Mouse (Mus musculus) hindbrain, postnatal 0 days (tissue): ENCODE measurements around the gene Lag3. TPM values are rescaled to one million over a fixed set of nuclear protein-coding genes. Genes with fewer than 3 reads are reported as not detected.

Source experiments
- ATAC-seq: fragments of 200-750 bp; cut with Nextera tagmentation; 2 replicates; pipeline ENCODE4 v1.8.0; 2017; ENCODE audit warnings: mild to moderate bottlenecking, moderate TSS enrichment, moderate library complexity
- DNase-seq: peaks from one replicate; pipeline ENCODE4 v3.0.0-alpha.2; 2015; ENCODE audit warnings: low spot score
- H3K27ac ChIP-seq: fragments of 300-500 bp; sonication (generic); 2 replicates; pipeline ENCODE4 v1.5.1; 2014; ENCODE audit warnings: mild to moderate bottlenecking
- H3K27me3 ChIP-seq: fragments of 300-500 bp; sonication (generic); 2 replicates; pipeline ENCODE4 v1.6.1; 2014; ENCODE audit warnings: low read length, mixed read lengths; ENCODE audit not compliant: insufficient read depth
- H3K36me3 ChIP-seq: fragments of 300-500 bp; sonication (generic); 2 replicates; pipeline ENCODE4 v1.6.1; 2014; ENCODE audit warnings: low read length, mixed read lengths; ENCODE audit not compliant: insufficient read depth
- H3K4me1 ChIP-seq: fragments of 300-500 bp; sonication (generic); 2 replicates; pipeline ENCODE4 v1.6.1; 2014; ENCODE audit warnings: antibody characterized with exemption, low read length, mixed read lengths; ENCODE audit not compliant: insufficient read depth
- H3K4me2 ChIP-seq: fragments of 300-500 bp; sonication (generic); 2 replicates; pipeline ENCODE4 v1.6.1; 2014; ENCODE audit warnings: low read depth, mild to moderate bottlenecking, low read length, moderate library complexity, mixed read lengths
- H3K4me3 ChIP-seq: fragments of 300-500 bp; sonication (generic); 2 replicates; pipeline ENCODE4 v1.5.1; 2014; ENCODE audit warnings: low read length
- H3K9ac ChIP-seq: fragments of 300-500 bp; sonication (generic); replicated peaks from 2 replicates; pipeline ENCODE4 v1.6.1; 2014; ENCODE audit warnings: mild to moderate bottlenecking, low read length, moderate library complexity, mixed read lengths
- H3K9me3 ChIP-seq: fragments of 300-500 bp; sonication (generic); 2 replicates; pipeline ENCODE4 v1.6.1; 2016; ENCODE audit warnings: low read length, mixed read lengths
- CTCF ChIP-seq: IDR thresholded peaks from 2 replicates; pipeline ENCODE4 v1.5.1; 2016; ENCODE audit warnings: antibody characterized with exemption, control low read depth, low read depth
- WGBS: fragments of 180-500 bp; shearing (Covaris S2); extraction: QIAGEN DNeasy Blood & Tissue Kit; methylation state at CpG from one replicate; pipeline ENCODE4 v1.1.7; 2014; 5-methylcytosine and 5-hydroxymethylcytosine counted together
- polyA plus RNA-seq: library from polyadenylated mRNA; unstranded; fragments of >200 nt; fragmentation: Nextera tagmentation; extraction: Ambion mirVana; gene quantifications from 2 replicates; pipeline ENCODE4 v1.2.1, GENCODE M21; 2015
- total RNA-seq: library from RNA; depleted of rRNA; stranded (reverse); fragments of >200 nt; gene quantifications from 2 replicates; pipeline ENCODE4 v1.2.3, GENCODE M21; 2014

Gene Lag3
- total and polyA plus RNA-seq, 2 experiments from 2014 or later: 2.2 to 3.6 TPM

DNA sequence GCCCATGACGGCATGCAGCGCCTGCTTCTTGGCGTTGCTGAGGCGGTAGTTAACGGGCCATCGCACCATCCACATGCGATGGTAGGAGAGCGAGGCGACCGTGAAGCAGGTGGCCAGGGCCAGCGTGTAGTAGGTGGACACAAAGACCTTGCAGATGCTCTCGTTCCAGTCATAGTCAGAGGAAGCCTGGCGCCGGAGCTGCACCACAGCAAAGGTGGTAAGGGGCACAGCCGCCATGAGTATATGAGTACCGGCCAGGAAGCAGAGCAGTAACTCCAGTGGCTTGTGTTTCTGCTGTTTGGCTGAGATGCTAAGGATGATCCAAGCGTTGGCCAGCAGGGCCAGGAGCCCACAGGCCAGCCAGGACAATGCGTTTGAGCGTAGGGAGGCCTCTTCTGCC is 50.2 kb downstream of the Lag3 start:
- H3K27me3 ChIP-seq: no peaks in the 10 kb centered on the region
- no peaks in the 10 kb centered on the region for H3K36me3 ChIP-seq
- H3K27ac ChIP-seq: peak overlapping the region; percentile 97
- no peak for ATAC-seq
- peaks cover 38% of the 10 kb centered on the region for H3K4me1 ChIP-seq
- DNase-seq: peak; percentile 15
- H3K9me3 ChIP-seq: no peaks in the 10 kb centered on the region
- TF ChIP-seq CTCF: no peak
- H3K4me2 ChIP-seq: peak overlapping the region; percentile 81
- H3K9ac ChIP-seq: peak overlapping the region; percentile 91
- 67% methylated on average over 19 of the region's 19 CpGs for WGBS
- no peak overlapping the region for H3K4me3 ChIP-seq

DNA sequence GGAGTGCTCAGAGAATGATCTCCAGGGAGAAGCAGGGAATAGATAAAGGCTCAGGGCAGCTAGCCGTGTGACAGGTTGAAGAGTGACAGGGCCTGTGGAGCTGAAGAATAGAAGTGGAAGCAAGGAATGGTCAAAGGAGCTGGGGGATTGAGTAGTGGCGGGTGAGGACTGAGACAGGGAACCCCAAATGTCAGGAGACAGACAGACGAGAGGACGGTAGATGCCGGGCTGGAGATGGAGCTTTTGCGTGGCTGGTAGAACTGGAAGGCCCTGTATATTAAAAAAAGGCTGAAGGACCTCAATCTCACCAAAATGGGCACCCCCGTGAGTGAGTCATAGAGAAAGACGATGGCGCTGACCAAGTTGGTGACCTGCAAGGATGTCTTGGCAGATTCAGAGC is 51.0 kb downstream of the Lag3 start:
- ATAC-seq (no peak), DNase-seq (no peak)
- H3K4me3 ChIP-seq: no peak overlapping the region
- peaks cover 31% of the 10 kb centered on the region for H3K4me1 ChIP-seq
- H3K9ac ChIP-seq: no peak overlapping the region
- peak overlapping the region; percentile 97; the same call in 1 of the 2 replicates for H3K27ac ChIP-seq
- no peak for TF ChIP-seq CTCF
- H3K27me3 ChIP-seq: no peaks in the 10 kb centered on the region
- no peaks in the 10 kb centered on the region for H3K9me3 ChIP-seq
- no peaks in the 10 kb centered on the region for H3K36me3 ChIP-seq
- WGBS: 73% methylated on average over 9 of the region's 9 CpGs
- no peak overlapping the region for H3K4me2 ChIP-seq

GRCm38 (mm10) chr6:124859725-124860124 is 51.8 kb downstream of the Lag3 start:
- H3K9ac ChIP-seq: no peak overlapping the region
- ATAC-seq (peak; percentile 8), DNase-seq (peak; percentile 90)
- peaks cover 24% of the 10 kb centered on the region for H3K4me1 ChIP-seq
- H3K4me2 ChIP-seq: no peak overlapping the region
- H3K27me3 ChIP-seq: no peaks in the 10 kb centered on the region
- no peaks in the 10 kb centered on the region for H3K9me3 ChIP-seq
- no peaks in the 10 kb centered on the region for H3K36me3 ChIP-seq
- peak; percentile 91 for TF ChIP-seq CTCF
- peak overlapping the region; percentile 42 for H3K27ac ChIP-seq
- no peak overlapping the region for H3K4me3 ChIP-seq
- WGBS: 6% methylated on average over 12 of the region's 12 CpGs

DNA sequence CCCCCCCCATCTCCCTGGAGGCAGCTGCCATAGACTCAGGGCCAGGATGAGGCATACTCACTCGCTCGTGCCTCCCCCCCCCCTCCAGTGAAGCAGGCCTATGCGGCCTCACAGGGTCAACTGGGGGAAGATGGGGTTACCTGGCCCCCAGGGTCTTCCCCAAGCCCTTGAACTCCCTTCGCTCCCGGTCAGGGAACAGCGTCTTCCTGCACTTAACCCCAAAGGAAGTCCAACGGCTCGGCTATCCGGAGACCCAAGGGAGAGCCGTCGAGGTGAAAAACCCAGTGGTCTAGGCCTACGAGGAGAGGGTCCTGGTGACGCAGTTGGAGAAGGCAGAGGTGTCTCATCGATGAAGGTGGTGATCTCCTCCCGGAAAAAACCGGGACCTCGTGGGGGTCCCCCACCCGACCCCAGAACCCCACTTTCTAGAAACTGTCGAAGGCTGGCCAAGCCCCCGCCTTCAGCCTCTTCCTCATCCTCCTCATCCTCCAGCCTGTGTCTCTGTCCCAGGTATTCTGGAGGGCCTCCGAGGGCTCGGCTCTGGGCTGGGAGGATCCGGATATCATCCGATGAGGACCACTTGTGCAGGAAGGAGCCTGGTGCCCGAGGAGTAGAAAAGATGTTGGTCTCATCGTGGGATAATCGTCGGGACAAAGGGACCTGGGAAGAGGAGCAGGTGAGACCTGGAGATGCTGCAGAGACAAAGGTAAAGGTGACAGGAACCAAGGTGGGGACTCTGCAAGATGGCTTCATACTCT is 52.8 kb downstream of the Lag3 start:
- no peaks in the 10 kb centered on the region for H3K36me3 ChIP-seq
- no peak for TF ChIP-seq CTCF
- WGBS: 80% methylated on average over 28 of the region's 28 CpGs
- H3K9me3 ChIP-seq: no peaks in the 10 kb centered on the region
- H3K9ac ChIP-seq: peak overlapping the region; percentile 21; the same call in 1 of the 2 replicates
- no peaks in the 10 kb centered on the region for H3K27me3 ChIP-seq
- no peak overlapping the region for H3K4me3 ChIP-seq
- DNase-seq: no peak
- no peak overlapping the region for H3K4me2 ChIP-seq
- H3K27ac ChIP-seq: peak overlapping the region; percentile 98; the same call in 1 of the 2 replicates
- peaks cover 23% of the 10 kb centered on the region for H3K4me1 ChIP-seq
- no peak for ATAC-seq

DNA sequence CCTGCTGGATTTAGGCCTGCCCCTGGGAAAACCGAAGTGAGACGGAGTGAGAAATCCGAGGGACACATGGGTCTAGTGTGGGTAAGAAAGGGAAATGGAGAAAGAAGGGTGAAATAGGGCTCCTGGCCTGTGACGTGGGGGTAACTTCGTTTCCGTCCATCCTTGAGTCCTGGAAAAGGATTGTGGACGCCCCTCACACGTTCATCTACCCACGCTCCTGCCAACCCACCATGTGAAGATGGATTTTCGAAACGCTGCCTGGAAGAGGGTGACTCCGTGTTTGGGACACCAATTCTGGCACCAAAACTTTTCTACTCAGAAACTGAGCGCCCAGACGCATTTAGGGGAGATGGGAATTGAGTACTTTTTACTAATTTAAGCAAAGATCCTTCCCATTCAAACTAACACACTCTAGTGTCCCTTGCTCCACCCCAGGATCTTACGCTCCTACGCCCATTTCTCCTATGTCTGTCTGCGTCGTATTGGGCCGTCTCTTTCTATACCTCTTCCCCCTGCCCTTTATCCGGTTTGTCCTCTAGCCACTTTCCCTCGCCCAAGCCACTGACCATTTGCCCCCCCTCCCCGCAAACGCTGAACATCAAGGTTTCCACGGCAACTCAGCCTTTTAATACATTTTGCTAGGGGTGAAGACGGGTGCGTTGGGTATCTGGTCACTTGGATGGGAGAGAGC is 53.5 kb downstream of the Lag3 start:
- Histone ChIP-seq H3K4me2 (peak overlapping the region; percentile 93), H3K36me3 (no peaks in the 10 kb centered on the region), H3K9me3 (no peaks in the 10 kb centered on the region), H3K4me3 (peak overlapping the region; percentile 70), H3K27me3 (no peaks in the 10 kb centered on the region), H3K4me1 (peaks cover 20% of the 10 kb centered on the region), H3K9ac (peak overlapping the region; percentile 21; the same call in 1 of the 2 replicates), H3K27ac (peak overlapping the region; percentile 98)
- no peak for DNase-seq
- no peak for ATAC-seq
- WGBS: 23% methylated on average over 26 of the region's 26 CpGs
- no peak for TF ChIP-seq CTCF

DNA sequence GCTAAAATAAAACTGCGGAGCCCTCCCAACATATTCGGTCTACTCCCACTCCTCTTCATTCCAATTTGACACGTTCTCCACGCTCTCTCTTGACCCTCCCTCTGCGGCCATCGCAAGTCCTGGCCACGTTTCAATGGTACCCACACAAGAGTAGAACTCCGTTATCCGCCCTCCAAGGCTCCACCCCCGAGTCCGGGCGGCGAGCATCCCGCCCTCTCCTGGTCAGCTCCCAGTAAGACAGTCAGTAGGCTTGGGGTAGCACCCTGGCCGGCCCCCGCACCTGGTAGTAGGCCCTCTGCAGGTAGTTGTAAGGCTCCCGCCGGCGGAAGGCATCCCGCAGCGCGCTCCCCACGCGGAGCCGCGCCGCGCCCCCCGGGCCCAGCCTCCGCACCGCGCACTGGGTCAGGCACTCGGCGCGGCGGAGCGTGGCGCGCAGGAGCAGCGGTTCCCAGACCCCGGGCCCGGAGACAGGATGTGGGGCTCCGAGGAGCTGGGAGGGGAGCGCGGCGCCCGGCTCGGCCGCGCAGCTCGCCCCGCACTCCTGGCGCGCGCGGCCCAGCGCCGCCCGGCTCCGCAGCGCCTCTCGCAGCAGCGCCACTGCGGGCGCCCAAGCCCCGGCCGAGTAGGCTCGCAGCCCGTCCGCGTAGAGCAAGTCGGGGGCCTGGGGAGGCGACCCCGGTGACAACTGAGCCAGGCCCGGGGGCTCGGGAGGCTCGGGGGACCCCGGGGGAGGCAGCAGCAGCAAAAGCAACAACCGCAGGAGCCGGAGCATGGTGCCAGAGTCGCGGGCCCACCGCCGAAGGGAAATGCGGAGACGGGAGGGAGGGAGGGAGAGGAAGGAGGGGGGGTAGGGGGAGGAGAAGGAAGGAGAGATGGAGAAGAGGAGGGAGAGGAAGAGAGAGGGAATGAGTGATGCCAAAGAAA is 54.3 kb downstream of the Lag3 start, which contains the start of gene P3h3:
P3h3 (minus strand) TSS at position 837 of the 924 bp plus-strand sequence.
- Histone ChIP-seq H3K9me3 (no peaks in the 10 kb centered on the region), H3K9ac (peak within 1 kb of the TSS; percentile 92), H3K4me3 (peak within 1 kb of the TSS; percentile 70), H3K36me3 (no peaks in the 10 kb centered on the region), H3K27me3 (no peaks in the 10 kb centered on the region), H3K4me2 (peak within 1 kb of the TSS; percentile 93), H3K27ac (peak within 1 kb of the TSS; percentile 98), H3K4me1 (peaks cover 13% of the 10 kb centered on the region)
- TF ChIP-seq CTCF: peak; percentile 81
- under 1% methylated on average over 83 of the region's 86 CpGs for WGBS
- ATAC-seq: peak; percentile 88
- peak; percentile 93 for DNase-seq
